Mouse (Mus musculus): Measurements from ENCODE around the gene Ccdc120. TPM values are rescaled to one million over a fixed set of nuclear protein-coding genes. Genes with fewer than 3 reads are reported as not detected.
A peak's percentile ranks its signal among the peaks of the same experiment; 100 is the strongest.
"Not testable (repeated sequence)": the region's sequence is repeated elsewhere in the genome, so short reads cannot be mapped to it uniquely, and the experiment has no call there.

Ccdc120 gene
- polyA plus RNA-seq, 1 experiment from 2014 or later, result 11.7 TPM

GRCm38 (mm10) chrX:7714135-7714899 is 36.4 kb downstream of the Ccdc120 start, which contains the start of gene Wdr45:
Gene Wdr45, plus strand, starts transcription at chrX:7714333.
- not testable (repeated sequence) for H3K9me3 ChIP-seq
- H3K27ac ChIP-seq, result peak within 1 kb of the TSS; percentile 62
- WGBS, result 9% methylated on average over 33 of the region's 60 CpGs

DNA sequence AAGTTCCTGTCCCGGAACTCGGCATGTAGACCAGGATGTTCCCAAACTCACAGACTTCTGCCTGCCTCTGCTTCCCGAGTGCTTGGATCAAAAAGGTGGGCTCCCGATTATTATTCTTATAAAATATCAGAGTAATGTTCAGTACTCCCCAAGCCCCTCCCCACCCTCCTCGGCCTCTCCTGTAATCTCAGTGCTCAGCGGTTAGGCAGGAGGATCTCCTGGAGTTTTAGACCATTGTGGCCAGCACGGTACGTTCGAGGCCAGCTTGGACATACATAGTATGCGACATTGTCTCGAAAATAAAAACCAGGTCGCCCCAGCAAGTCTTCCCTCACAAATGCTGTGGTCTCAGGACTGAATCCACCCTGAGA is 37.0 kb downstream of the Ccdc120 start:
- not testable (repeated sequence) for DNase-seq (ENCODE audit: low spot score); H3K36me3 ChIP-seq; H3K4me1 ChIP-seq; H3K9me3 ChIP-seq; H3K27me3 ChIP-seq (ENCODE audit: insufficient read depth, poor library complexity, severe bottlenecking)
- WGBS, result 27% methylated on average over 6 of the region's 12 CpGs
- Histone ChIP-seq H3K4me3 (peak overlapping the region; percentile 50), H3K27ac (0 out of 2 replicates have a peak overlapping the region, but pooled peaks have one; percentile 36)

More at GRCm38 (mm10) chrX:7714135-7714899, 36.4 kb downstream of the Ccdc120 start, which contains the start of gene Wdr45:
- not testable (repeated sequence) for H3K36me3 ChIP-seq; H3K4me1 ChIP-seq; H3K27me3 ChIP-seq (ENCODE audit: insufficient read depth, poor library complexity, severe bottlenecking)
- peak; percentile 97 for DNase-seq (ENCODE audit: low spot score)
- H3K4me3 ChIP-seq, result peak within 1 kb of the TSS; percentile 50

DNA sequence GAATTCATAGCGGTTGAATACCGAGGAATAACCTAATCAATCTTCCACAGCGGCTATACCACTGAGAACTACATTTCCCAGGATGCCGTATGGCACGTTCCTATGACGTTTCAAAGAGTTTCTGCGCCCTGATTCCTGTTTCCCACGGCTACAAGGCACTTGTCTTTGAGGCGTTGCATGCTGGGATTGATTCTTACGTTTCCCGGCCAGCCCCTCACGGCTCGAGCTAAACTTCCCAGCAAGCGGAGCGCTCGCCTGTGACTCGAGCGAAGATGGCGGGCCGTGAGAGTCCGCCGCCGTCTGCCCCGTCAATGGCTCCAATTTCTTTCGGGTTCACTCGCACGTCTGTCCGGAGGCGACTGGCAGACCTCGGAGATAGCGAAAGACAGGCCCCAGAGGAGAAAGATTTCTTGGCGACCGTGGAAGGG is 53.7 kb downstream of the Ccdc120 start, which contains the start of gene Gpkow:
Gene Gpkow (plus strand): TSS at position 178 of the 428 bp plus-strand sequence.
- 11% methylated on average over 33 of the region's 33 CpGs for WGBS
- H3K27ac ChIP-seq, result peak within 1 kb of the TSS; percentile 78
- DNase-seq (ENCODE audit: low spot score), result peak; percentile 94
- H3K4me1 ChIP-seq, result no peaks in the 10 kb centered on the region; the same call in 1 of the 2 replicates
- no peaks in the 10 kb centered on the region for H3K9me3 ChIP-seq
- H3K4me3 ChIP-seq, result peak within 1 kb of the TSS; percentile 67
- no peaks in the 10 kb centered on the region for H3K27me3 ChIP-seq (ENCODE audit: insufficient read depth, poor library complexity, severe bottlenecking)
- H3K36me3 ChIP-seq, result peaks cover 14% of the 10 kb centered on the region; the same call in 1 of the 2 replicates

DNA sequence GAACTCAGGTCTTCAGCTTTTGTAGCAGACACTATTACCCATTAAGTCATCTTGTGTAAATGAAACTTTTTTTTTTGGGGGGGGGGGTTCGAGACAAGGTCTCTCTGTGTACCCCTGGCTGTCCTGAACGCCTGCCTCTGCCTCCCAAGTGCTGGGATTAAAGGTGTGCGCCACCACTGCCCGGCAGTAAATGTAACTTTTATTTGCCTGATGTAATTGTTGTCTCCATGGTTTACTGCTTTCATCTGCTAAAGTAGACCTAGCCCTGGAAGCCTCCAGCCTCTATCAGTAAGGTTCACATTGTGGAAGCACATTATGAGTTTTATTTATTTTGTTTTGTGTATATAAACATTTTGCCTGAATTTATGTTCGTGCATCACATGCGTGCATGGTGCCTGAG is 54.2 kb downstream of the Ccdc120 start:
- Histone ChIP-seq H3K27ac (no peak overlapping the region), H3K36me3 (peaks cover 14% of the 10 kb centered on the region; the same call in 1 of the 2 replicates), H3K4me3 (peak overlapping the region; percentile 67), H3K4me1 (no peaks in the 10 kb centered on the region; the same call in 1 of the 2 replicates), H3K27me3 (ENCODE audit: insufficient read depth, poor library complexity, severe bottlenecking) (no peaks in the 10 kb centered on the region), H3K9me3 (no peaks in the 10 kb centered on the region)
- 45% methylated on average over 6 of the region's 6 CpGs for WGBS
- no peak for DNase-seq (ENCODE audit: low spot score)

DNA sequence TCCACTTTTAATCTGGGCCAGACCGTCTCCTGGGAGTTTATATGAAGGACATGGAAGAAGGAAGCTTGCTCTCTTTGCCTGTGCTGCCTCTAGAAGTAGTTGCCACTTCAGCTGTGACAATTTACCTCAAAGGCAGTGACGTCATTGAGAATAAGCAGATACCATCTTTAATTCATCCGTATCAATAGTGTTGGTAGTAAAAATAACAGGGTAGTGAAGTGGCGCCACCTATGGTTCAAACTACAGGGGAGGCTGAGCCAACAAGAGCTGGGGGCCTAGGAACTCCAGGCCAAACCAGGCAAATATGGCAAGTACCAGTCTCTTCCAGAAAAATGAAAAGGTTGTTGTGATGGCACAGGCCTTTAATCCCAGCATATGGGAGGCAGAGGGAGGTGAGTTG is 57.8 kb downstream of the Ccdc120 start:
- H3K27ac ChIP-seq, result no peak overlapping the region
- 35% methylated on average over 4 of the region's 4 CpGs for WGBS
- H3K36me3 ChIP-seq, result no peaks in the 10 kb centered on the region
- no peak overlapping the region for H3K4me3 ChIP-seq
- H3K9me3 ChIP-seq, result no peaks in the 10 kb centered on the region
- H3K27me3 ChIP-seq (ENCODE audit: insufficient read depth, poor library complexity, severe bottlenecking), result no peaks in the 10 kb centered on the region
- no peak for DNase-seq (ENCODE audit: low spot score)
- H3K4me1 ChIP-seq, result no peaks in the 10 kb centered on the region

DNA sequence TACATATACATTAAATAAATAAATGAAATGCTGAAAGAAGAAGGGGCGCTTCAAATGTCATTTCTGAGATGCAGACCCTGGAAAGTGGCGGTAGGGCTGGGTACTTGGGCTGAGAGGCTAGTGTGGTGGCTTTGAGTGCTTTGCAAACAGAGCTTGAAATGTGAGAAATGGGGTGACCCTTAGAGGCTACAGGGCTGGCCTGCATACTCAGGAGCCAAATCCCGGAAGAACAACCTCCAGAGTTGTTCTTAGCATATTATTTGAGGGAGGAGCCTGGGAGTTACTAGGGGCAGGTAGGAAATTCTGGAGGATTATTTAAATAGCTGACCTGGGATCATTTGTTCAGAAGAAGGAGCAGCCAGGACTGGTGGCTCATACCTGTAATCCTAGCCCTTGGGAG is 60.2 kb downstream of the Ccdc120 start:
- DNase-seq (ENCODE audit: low spot score), result no peak
- Histone ChIP-seq H3K36me3 (no peaks in the 10 kb centered on the region), H3K4me1 (no peaks in the 10 kb centered on the region), H3K9me3 (no peaks in the 10 kb centered on the region), H3K27ac (no peak overlapping the region), H3K4me3 (no peak overlapping the region), H3K27me3 (ENCODE audit: insufficient read depth, poor library complexity, severe bottlenecking) (no peaks in the 10 kb centered on the region)
- WGBS, result 53% methylated on average over 3 of the region's 3 CpGs

DNA sequence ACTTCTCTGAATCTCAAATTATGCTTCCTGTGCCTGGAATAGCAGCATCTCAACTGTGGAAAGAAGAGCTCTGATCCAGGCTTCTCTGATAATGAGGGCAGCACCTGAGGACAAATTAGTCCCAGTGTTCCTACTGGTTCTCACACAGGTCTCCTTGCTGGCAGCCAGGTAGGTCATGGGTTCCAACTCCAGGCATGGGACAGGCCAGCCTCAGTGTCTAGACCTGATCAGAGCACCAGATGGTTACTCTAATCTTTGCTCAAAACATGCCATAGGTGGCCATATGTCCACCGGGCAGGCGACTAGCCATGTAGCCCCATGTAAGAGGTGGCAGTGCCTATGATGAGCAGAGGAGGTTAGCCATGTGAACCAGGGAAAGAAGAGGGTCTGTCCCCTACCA is 62.4 kb downstream of the Ccdc120 start:
- no peaks in the 10 kb centered on the region for H3K36me3 ChIP-seq
- H3K27me3 ChIP-seq (ENCODE audit: insufficient read depth, poor library complexity, severe bottlenecking), result no peaks in the 10 kb centered on the region
- no peak for DNase-seq (ENCODE audit: low spot score)
- H3K9me3 ChIP-seq, result no peaks in the 10 kb centered on the region
- WGBS, result 91% methylated on average over 2 of the region's 2 CpGs
- H3K27ac ChIP-seq, result no peak overlapping the region
- H3K4me1 ChIP-seq, result no peaks in the 10 kb centered on the region
- no peak overlapping the region for H3K4me3 ChIP-seq

Other genes starting within 250 kb of the Ccdc120 start
- 0.10 TPM in 1 of 2 replicates, not detected in the other for gene Foxp3, start 177.3 kb downstream of the Ccdc120 start, polyA plus RNA-seq (2016; fragmentation: Nextera tagmentation; extraction: Ambion mirVana)
- gene Ppp1r3f, start 176.6 kb downstream of the Ccdc120 start, polyA plus RNA-seq (2016; fragmentation: Nextera tagmentation; extraction: Ambion mirVana), result 2.1 and 2.5 TPM in 2 replicates
- gene Ccdc22, start 145.4 kb downstream of the Ccdc120 start, polyA plus RNA-seq (2016; fragmentation: Nextera tagmentation; extraction: Ambion mirVana), result 27.1 and 27.6 TPM in 2 replicates
- gene Cacna1f, start 143.8 kb downstream of the Ccdc120 start, polyA plus RNA-seq (2016; fragmentation: Nextera tagmentation; extraction: Ambion mirVana), result 0.03 TPM in 1 of 2 replicates, not detected in the other
- gene Syp, start 112.4 kb downstream of the Ccdc120 start, polyA plus RNA-seq (2016; fragmentation: Nextera tagmentation; extraction: Ambion mirVana), result 0.91 and 1.1 TPM in 2 replicates
- gene Prickle3, start 93.6 kb downstream of the Ccdc120 start, polyA plus RNA-seq (2016; fragmentation: Nextera tagmentation; extraction: Ambion mirVana), result 6.7 and 8.0 TPM in 2 replicates
- gene Plp2, start 79.5 kb downstream of the Ccdc120 start, polyA plus RNA-seq (2016; fragmentation: Nextera tagmentation; extraction: Ambion mirVana), result 147 and 155 TPM in 2 replicates
- gene Magix, start 69.7 kb downstream of the Ccdc120 start, polyA plus RNA-seq (2016; fragmentation: Nextera tagmentation; extraction: Ambion mirVana), result 0.05 and 0.06 TPM in 2 replicates
- 38.1 and 38.5 TPM in 2 replicates for gene Gpkow, start 53.8 kb downstream of the Ccdc120 start, polyA plus RNA-seq (2016; fragmentation: Nextera tagmentation; extraction: Ambion mirVana)
- gene Wdr45, start 36.6 kb downstream of the Ccdc120 start, polyA plus RNA-seq (2016; fragmentation: Nextera tagmentation; extraction: Ambion mirVana), result 21.0 and 21.5 TPM in 2 replicates
- 0.39 TPM in 1 of 2 replicates, not detected in the other for gene Gm45208, start 28.7 kb downstream of the Ccdc120 start, polyA plus RNA-seq (2016; fragmentation: Nextera tagmentation; extraction: Ambion mirVana)
- 47.7 and 61.2 TPM in 2 replicates for gene Praf2, start 22.5 kb downstream of the Ccdc120 start, polyA plus RNA-seq (2016; fragmentation: Nextera tagmentation; extraction: Ambion mirVana)
- 22.7 and 23.2 TPM in 2 replicates for gene Tfe3, start 11.7 kb upstream of the Ccdc120 start, polyA plus RNA-seq (2016; fragmentation: Nextera tagmentation; extraction: Ambion mirVana)
- gene Gripap1, start 38.9 kb upstream of the Ccdc120 start, polyA plus RNA-seq (2016; fragmentation: Nextera tagmentation; extraction: Ambion mirVana), result 35.4 and 37.6 TPM in 2 replicates
- 1.1 and 1.4 TPM in 2 replicates for gene Kcnd1, start 71.4 kb upstream of the Ccdc120 start, polyA plus RNA-seq (2016; fragmentation: Nextera tagmentation; extraction: Ambion mirVana)
- 33.0 and 43.8 TPM in 2 replicates for gene Otud5, start 90.5 kb upstream of the Ccdc120 start, polyA plus RNA-seq (2016; fragmentation: Nextera tagmentation; extraction: Ambion mirVana)
- gene Pim2, start 127.4 kb upstream of the Ccdc120 start, polyA plus RNA-seq (2016; fragmentation: Nextera tagmentation; extraction: Ambion mirVana), result 7.0 and 7.8 TPM in 2 replicates
- gene Slc35a2, start 133.1 kb upstream of the Ccdc120 start, polyA plus RNA-seq (2016; fragmentation: Nextera tagmentation; extraction: Ambion mirVana), result 32.2 and 33.5 TPM in 2 replicates
- 80.4 and 107 TPM in 2 replicates for gene Pqbp1, start 148.4 kb upstream of the Ccdc120 start, polyA plus RNA-seq (2016; fragmentation: Nextera tagmentation; extraction: Ambion mirVana)
- 140 and 156 TPM in 2 replicates for gene Timm17b, start 148.5 kb upstream of the Ccdc120 start, polyA plus RNA-seq (2016; fragmentation: Nextera tagmentation; extraction: Ambion mirVana)
- gene Gm10491, start 156.9 kb upstream of the Ccdc120 start, polyA plus RNA-seq (2016; fragmentation: Nextera tagmentation; extraction: Ambion mirVana), result not detected in 2 replicates
- 0.45 TPM in 1 of 2 replicates, not detected in the other for gene Gm10490, start 158.6 kb upstream of the Ccdc120 start, polyA plus RNA-seq (2016; fragmentation: Nextera tagmentation; extraction: Ambion mirVana)
- 0.12 and 0.60 TPM in 2 replicates for gene Pcsk1n, start 168.9 kb upstream of the Ccdc120 start, polyA plus RNA-seq (2016; fragmentation: Nextera tagmentation; extraction: Ambion mirVana)
- gene Eras, start 177.7 kb upstream of the Ccdc120 start, polyA plus RNA-seq (2016; fragmentation: Nextera tagmentation; extraction: Ambion mirVana), result not detected in 2 replicates
- 36.4 and 36.9 TPM in 2 replicates for gene Hdac6, start 197.0 kb upstream of the Ccdc120 start, polyA plus RNA-seq (2016; fragmentation: Nextera tagmentation; extraction: Ambion mirVana)
- gene Gata1, start 227.2 kb upstream of the Ccdc120 start, polyA plus RNA-seq (2016; fragmentation: Nextera tagmentation; extraction: Ambion mirVana), result 18.0 and 20.2 TPM in 2 replicates

Data from heart, embryonic 10.5 days (tissue).